Mouse (Mus musculus) spleen, postnatal 10 days (tissue): ENCODE results near the gene Pth1r.
"Not testable (repeated sequence)": the region's sequence is repeated elsewhere in the genome, so short reads cannot be mapped to it uniquely, and the experiment has no call there.

Experiments used
- DNase-seq, 2 experiments: peaks; one replicate each; pipeline ENCODE4 v3.0.0; 2021 to 2022; ENCODE audit warnings: low spot score in 2 of 2

Gene Pth1r

GRCm38 (mm10) chr9:110683574-110684099 lies 63.3 kb downstream of the Pth1r start:
- DNase-seq, result no peak

GRCm38 (mm10) chr9:110682697-110683096 lies 64.2 kb downstream of the Pth1r start:
- not testable (repeated sequence) for DNase-seq

GRCm38 (mm10) chr9:110682255-110682654 lies 64.7 kb downstream of the Pth1r start:
- DNase-seq, result no peak

GRCm38 (mm10) chr9:110681817-110682216 lies 65.1 kb downstream of the Pth1r start:
- no peak for DNase-seq

GRCm38 (mm10) chr9:110680736-110681507 lies 66.0 kb downstream of the Pth1r start:
- DNase-seq, result no peak

GRCm38 (mm10) chr9:110678886-110679285 lies 68.1 kb downstream of the Pth1r start:
- no peak for DNase-seq

GRCm38 (mm10) chr9:110676492-110676911 lies 70.4 kb downstream of the Pth1r start:
- peak in 1 of 2 experiments; percentile 59 for DNase-seq

- no peak for DNase-seq
These were observed 73.7 kb downstream of the Pth1r start for GRCm38 (mm10) chr9:110673107-110673752.

- DNase-seq, result peak in 1 of 2 experiments; percentile 64
These were observed 74.4 kb downstream of the Pth1r start for GRCm38 (mm10) chr9:110672462-110673106.
